Mouse (Mus musculus) CH12.LX (cell line): ENCODE results near the gene Syap1.

Experiments used
- CHD1 ChIP-seq: IDR thresholded peaks from 2 replicates; pipeline ENCODE4 v1.6.1; 2012; ENCODE audit warnings: low read depth, low read length, improper control_type of control experiment, inconsistent platforms
- ELF1 ChIP-seq: IDR thresholded peaks from 2 replicates; pipeline ENCODE4 v1.6.1; 2014; ENCODE audit warnings: low read depth, mild to moderate bottlenecking, inconsistent platforms, low read length, improper control_type of control experiment
- ETS1 ChIP-seq: conservative IDR thresholded peaks from 2 replicates; pipeline ENCODE4 v1.6.1; 2012; ENCODE audit warnings: low read depth, mild to moderate bottlenecking, inconsistent platforms, low read length, improper control_type of control experiment, moderate library complexity
- MAX ChIP-seq: IDR thresholded peaks from 2 replicates; pipeline ENCODE4 v1.6.1; 2011; ENCODE audit warnings: low read length, improper control_type of control experiment
- SMC3 ChIP-seq: IDR thresholded peaks from 2 replicates; pipeline ENCODE4 v1.6.1; 2011; ENCODE audit warnings: low read depth, low read length, improper control_type of control experiment
- TBP ChIP-seq: conservative IDR thresholded peaks from 2 replicates; pipeline ENCODE4 v1.6.1; 2011; ENCODE audit warnings: low read depth, low read length, improper control_type of control experiment
- USF1 ChIP-seq: IDR thresholded peaks from 2 replicates; pipeline ENCODE4 v1.6.1; 2014; ENCODE audit warnings: low read depth, mild to moderate bottlenecking, inconsistent platforms, low read length, improper control_type of control experiment
- ZMIZ1 ChIP-seq: IDR thresholded peaks from 2 replicates; pipeline ENCODE4 v1.6.1; 2012; ENCODE audit warnings: low read depth, mild to moderate bottlenecking, inconsistent platforms, low read length, improper control_type of control experiment
- ZNF384 ChIP-seq: IDR thresholded peaks from 2 replicates; pipeline ENCODE4 v1.6.1; 2012; ENCODE audit warnings: low read depth, low read length, improper control_type of control experiment, inconsistent platforms

- no peak for TF ChIP-seq CHD1
- TF ChIP-seq SMC3 = no peak
- no peak for TF ChIP-seq ZNF384
- TF ChIP-seq ETS1 = no peak
- TF ChIP-seq TBP = no peak
- no peak for TF ChIP-seq MAX
- TF ChIP-seq ELF1 = no peak
- no peak for TF ChIP-seq ZMIZ1
- no peak for TF ChIP-seq USF1
Measured at GRCm38 (mm10) chrX:162831542-162831941, 56.7 kb downstream of the Syap1 start.
